Mouse (Mus musculus): ENCODE data around the gene Gm21818.
"Not testable (repeated sequence)": the region's sequence is repeated elsewhere in the genome, so short reads cannot be mapped to it uniquely, and the experiment has no call there.

DNA sequence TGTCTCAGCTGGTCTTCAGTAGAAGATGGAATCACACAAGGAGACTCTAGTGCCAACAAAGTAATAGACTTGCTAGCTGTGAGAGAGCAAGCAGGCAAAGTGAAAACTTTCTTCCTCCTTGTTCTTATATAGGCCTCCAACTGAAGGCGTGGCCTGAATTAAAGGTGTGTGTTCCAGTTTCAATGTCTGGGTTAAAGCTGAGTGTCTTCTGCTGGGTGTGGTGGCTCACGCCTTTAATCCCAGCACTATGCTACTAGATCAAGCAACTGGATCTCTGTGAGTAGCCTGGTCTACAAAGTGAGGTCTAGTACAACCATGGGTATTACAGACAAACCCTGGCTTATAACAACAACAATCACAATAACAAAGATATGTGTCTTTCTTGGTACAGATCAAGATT, 43.6 kb downstream of the Gm21818 start, which contains the start of gene Gm21762:
- TF ChIP-seq CTCF, POLR2A (IDR thresholded peaks at IDR 0.05; ENCODE audit: insufficient read depth, low read depth, low read length): not testable (repeated sequence)

Data from olfactory bulb, adult 2 months (tissue).